Mouse (Mus musculus): ENCODE measurements around the gene Spata3. TPM values are rescaled to one million over a fixed set of nuclear protein-coding genes. Genes with fewer than 3 reads are reported as not detected.
"Not testable (repeated sequence)": the region's sequence is repeated elsewhere in the genome, so short reads cannot be mapped to it uniquely, and the experiment has no call there.

The Spata3 gene
- total RNA-seq (2021) = not detected
- long read RNA-seq, experiment 1 = 0 reads
- long read RNA-seq, experiment 2 = 0 reads

DNA sequence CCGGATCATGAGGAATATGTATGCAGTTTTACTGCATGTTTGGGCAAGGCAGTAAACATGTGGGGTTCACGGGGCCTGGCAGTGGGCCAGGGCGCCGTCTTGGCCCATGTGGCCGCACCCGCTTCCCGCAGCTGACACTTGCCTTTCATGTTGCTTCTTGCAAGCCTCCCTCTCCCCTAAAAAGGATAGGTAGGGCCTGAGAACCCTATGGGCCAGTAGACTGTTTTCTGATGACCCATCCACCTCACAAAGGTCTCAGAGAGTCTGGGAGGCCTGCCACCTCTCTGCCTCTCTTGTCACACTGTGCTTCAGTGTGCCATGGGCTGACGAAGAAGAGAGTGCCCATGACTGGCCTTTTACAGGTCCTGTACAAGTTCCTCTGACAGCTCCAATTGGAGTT lies at the start of gene Spata3:
TSS of gene Spata3 (plus strand) at position 301 of the 400 bp plus-strand sequence.
- no peak for DNase-seq
- intact Hi-C loops (cut with DNase I) = no loop called here

DNA sequence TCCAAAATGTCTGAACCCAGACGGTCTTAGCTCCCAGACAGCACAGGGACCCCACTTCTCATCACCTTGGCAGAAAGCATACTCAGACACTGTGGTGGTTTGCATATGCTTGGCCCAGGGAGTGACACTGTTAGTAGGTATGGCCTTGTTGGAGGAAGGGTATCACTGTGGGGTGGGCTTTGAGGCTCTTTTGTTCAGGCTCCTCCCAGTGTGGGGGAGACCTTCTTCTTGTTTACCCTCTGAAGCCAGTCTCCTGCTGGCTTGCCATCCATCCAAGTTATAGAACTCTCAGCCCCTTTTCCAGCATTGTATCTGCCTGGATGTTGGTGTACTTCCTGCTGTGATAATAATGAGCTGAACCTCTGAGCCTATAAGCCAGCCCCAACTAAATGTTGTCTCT lies 47.5 kb upstream of the Spata3 start:
- no peak for DNase-seq
- intact Hi-C loops (cut with DNase I) = no loop called here

- intact Hi-C loops (cut with DNase I) = no loop called here
These were observed 47.1 kb upstream of the Spata3 start for GRCm38 (mm10) chr1:85969519-85969918.

GRCm38 (mm10) chr1:85971070-85971469 lies 45.5 kb upstream of the Spata3 start:
- intact Hi-C loops (cut with DNase I) = no loop called here
- no peak for DNase-seq

More at GRCm38 (mm10) chr1:85969519-85969918, 47.1 kb upstream of the Spata3 start:
- DNase-seq = no peak

GRCm38 (mm10) chr1:85972341-85972740 lies 44.3 kb upstream of the Spata3 start:
- intact Hi-C loops (cut with DNase I) = no loop called here
- no peak for DNase-seq

DNA sequence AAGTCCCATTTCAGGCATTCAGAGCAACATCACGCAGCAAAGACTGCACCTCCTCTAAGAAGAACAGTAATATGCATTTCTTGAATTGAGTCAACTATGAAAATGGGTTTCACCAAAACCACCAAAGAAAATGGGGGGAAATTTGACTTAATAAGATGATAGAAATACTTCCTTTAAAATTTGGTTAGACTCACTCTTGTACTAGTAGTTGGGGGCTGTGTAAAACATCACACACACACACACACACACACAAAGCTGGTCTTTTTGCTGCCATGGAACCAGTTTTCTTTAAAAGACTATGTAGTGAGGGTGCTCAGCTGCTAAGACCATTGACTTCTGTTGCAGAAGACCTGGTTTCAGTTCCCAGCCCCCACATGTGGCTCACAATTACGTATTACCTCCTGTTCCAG lies 43.1 kb upstream of the Spata3 start:
- intact Hi-C loops (cut with DNase I) = no loop called here
- no peak for DNase-seq

DNA sequence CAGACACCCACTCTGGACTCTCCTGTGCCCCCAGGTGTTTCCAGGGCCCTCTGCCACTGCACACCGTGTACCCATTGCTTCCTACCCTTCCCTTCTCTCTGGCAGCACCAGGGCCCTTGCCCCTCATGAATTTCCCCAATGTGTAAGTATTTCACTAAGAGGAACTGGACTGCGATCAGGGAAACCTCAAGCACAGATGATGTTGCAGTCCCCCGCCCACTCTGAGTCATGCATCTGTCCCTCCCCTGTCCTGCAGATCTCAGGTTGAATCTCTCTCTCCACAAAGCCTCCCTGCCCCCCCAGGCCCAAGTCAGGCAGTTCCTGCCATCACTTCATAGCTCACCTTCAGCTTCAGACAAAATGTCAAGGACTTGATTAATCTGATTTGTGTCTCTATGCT lies 38.9 kb upstream of the Spata3 start:
- DNase-seq = no peak

GRCm38 (mm10) chr1:85981738-85982357 lies 34.8 kb upstream of the Spata3 start:
- no peak for DNase-seq
- intact Hi-C loops (cut with DNase I) = no loop called here

More for the DNA sequence above, 38.9 kb upstream of the Spata3 start:
- intact Hi-C loops (cut with DNase I) = no loop called here

DNA sequence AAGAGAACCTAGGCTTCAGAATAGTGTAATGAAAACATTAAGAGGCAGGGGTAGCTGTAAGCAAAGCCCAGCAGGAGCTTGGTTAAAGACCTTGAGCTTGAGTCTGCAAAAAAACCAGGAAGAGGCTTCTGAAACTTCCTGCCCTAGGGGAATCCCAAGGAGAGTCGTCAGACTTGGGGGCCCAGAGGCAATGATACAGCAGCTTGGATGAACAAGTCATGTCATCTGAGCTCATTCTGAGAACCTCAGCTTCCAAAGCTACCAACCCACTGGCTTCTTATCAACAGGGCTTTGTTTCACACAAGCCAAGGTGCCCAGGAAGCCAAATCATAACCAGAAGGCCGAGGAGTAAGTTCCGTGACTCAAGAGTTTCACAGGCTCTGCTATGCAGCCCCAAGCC lies 30.8 kb upstream of the Spata3 start:
- DNase-seq = no peak
- intact Hi-C loops (cut with DNase I) = no loop called here

DNA sequence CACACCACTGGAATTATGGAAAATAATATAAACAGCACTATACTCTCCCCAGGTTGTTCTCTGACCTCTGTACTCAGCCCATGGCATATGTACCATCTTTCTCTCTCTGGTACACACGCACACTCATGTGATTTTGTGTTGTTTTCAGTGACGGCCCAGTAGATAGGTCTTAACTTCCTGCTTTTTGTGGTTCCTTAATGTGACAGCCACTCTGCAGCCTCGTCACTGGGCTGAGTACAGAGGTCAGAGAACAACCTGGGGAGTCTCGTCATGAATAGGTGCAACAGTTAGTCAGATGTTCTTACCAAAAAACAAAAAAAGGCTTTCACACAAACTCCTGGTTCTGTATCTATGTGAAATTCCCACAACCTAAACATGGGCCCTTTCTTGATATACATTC lies 28.3 kb upstream of the Spata3 start:
- intact Hi-C loops (cut with DNase I) = no loop called here
- no peak for DNase-seq

DNA sequence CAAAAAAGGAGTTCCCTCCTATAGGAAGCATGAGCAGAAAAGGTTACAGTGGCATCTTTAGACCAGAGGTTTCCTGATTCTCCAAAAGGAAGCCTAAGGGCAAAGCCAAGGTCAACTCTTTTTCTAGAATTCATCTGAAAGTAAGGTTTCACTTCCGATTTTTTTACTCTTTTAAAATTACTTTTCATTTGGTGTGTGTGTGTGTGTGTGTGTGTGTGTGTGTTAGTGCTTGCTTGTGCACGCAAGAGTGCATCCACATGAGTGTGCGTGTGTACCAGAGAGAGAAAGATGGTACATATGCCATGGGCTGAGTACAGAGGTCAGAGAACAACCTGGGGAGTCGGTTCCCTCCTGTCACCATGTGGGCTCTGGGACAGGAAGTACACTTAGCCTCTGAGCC lies 27.7 kb upstream of the Spata3 start:
- intact Hi-C loops (cut with DNase I); DNase-seq: not testable (repeated sequence)

- DNase-seq = no peak
- intact Hi-C loops (cut with DNase I) = no loop called here
These were observed 24.4 kb upstream of the Spata3 start for GRCm38 (mm10) chr1:85992175-85992574.

DNA sequence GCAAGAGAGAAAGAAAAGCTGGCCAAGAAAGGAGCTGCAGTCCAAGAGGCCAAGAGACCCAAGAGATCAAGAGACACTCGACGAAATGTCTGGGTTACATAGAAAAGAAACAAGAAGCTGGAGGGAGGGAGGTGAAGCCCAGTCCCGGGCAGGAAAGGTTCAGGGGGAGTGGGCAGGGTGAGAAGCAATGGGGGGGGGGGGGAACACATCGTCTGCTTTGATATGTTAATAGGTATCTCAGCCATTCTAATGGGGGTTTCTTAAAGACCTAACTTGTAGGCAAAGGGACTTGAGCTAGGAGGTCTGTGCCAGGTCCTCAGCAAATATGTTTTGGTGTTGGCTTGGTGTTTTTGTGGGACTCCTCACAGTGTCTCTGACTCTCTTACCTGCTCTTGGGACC lies 23.1 kb upstream of the Spata3 start:
- DNase-seq = no peak
- intact Hi-C loops (cut with DNase I) = no loop called here

DNA sequence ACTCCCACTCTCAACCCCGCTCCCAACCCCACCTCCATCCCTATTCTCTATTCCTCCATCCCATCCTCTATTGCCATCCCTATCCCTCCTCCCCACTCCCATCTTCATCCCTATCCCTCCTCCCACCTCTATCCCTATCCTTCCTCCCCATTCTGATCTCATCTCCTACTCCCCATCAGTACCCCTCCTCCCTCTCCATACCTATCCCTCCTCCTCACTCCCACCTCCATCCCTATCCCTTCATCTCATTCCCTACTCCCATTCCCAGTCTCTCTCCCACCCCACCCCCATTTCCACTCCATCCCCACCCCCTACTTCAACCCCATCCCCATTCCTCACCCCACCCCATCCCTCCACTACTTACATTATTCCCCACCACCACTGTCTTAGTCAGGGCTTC lies 19.4 kb upstream of the Spata3 start:
- no peak for DNase-seq
- intact Hi-C loops (cut with DNase I) = no loop called here

DNA sequence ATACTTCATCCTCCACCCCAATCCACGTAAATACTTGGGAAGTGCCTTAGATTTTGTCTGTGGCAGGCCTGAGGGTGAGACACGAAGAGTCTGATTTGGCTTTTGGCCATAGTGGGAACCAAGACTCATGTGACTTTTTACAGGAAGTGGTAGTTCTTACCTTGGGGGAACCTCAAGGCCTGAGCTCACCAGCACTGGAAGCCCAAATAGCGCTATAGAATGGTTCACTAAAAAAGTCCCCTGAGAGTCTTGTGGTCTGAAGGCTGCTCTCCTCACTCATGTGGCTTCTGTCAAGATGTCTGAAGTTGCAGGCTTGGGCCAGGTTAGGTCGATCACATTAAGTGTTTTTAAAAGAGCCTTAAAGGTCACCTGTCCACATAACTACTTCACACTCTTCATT lies 18.6 kb upstream of the Spata3 start:
- intact Hi-C loops (cut with DNase I) = no loop called here
- no peak for DNase-seq

GRCm38 (mm10) chr1:85999853-86000570 lies 16.6 kb upstream of the Spata3 start:
- no peak for DNase-seq
- intact Hi-C loops (cut with DNase I) = loop anchor here (10.0 kb wide), 1 partner anchor 265 kb away; no protein-coding TSS in a partner anchor

DNA sequence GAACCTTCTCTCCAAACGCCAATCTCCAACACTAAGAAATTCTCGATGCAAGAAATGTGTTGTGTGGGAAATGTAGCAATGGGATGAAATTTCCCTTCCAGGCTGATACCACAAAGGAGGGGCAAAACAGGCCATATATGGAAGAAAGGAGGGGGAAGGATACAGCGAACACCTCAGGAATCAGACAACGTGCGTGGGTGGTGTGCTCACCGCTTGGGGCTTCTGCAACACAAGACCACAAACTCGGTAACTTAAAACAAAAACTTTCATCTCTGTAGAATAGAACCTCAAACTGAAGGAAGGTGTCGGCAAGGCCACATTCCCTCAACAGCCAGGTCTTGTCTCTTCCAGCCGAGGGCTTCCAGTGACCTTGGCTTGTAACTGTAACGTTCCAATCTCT lies 11.1 kb upstream of the Spata3 start:
- intact Hi-C loops (cut with DNase I) = loop anchor here (10.0 kb wide), 1 partner anchor 271 kb away; no protein-coding TSS in a partner anchor
- DNase-seq = no peak

DNA sequence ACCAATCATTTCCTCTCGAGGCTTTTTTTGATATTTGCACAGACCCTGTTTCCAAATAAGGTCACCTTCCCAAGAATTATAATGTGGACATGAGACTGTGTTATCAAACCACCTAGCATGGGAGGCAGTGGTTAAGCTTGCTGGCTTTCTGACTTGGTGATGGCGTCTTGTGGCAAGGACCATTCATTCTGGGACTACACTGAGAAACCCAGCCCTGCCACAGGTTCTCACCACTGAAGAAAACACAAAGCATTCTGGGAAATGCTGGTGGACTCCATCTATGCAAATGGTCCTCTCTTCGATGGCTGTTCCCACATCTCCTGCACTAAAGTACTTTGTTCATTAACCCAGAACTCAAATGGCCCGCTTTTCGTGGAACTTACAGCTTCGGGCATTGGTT lies 10.6 kb upstream of the Spata3 start:
- intact Hi-C loops (cut with DNase I) = loop anchor here (2.0 to 10.0 kb wide), 3 partner anchors 73 to 271 kb away; no protein-coding TSS in a partner anchor

GRCm38 (mm10) chr1:86007778-86008177 lies 8.8 kb upstream of the Spata3 start:
- DNase-seq = peak; percentile 53 to 81
- intact Hi-C loops (cut with DNase I) = loop anchor here (2.0 to 10.0 kb wide), 3 partner anchors 75 to 273 kb away; no protein-coding TSS in a partner anchor

More for the DNA sequence above, 10.6 kb upstream of the Spata3 start:
- no peak for DNase-seq

GRCm38 (mm10) chr1:86015758-86016157 lies 858 bp upstream of the Spata3 start:
- DNase-seq; intact Hi-C loops (cut with DNase I): not testable (repeated sequence)

GRCm38 (mm10) chr1:86018235-86019055 lies 1.8 kb downstream of the Spata3 start:
- peak; percentile 18 to 30 for DNase-seq
- intact Hi-C loops (cut with DNase I) = no loop called here

Data from gastrocnemius, postnatal 36 days (tissue).